Mouse (Mus musculus): Measurements from ENCODE around the gene Atp6v1c2.

Gene Atp6v1c2

GRCm38 (mm10) chr12:17324549-17325470 is 4.3 kb downstream of the Atp6v1c2 start:
- peak; percentile 35 for DNase-seq (ENCODE audit: extremely low spot score)

GRCm38 (mm10) chr12:17318453-17318852 is 10.7 kb downstream of the Atp6v1c2 start:
- no peak for DNase-seq (ENCODE audit: extremely low spot score)

- no peak for DNase-seq (ENCODE audit: extremely low spot score)
Observed at GRCm38 (mm10) chr12:17317970-17318369, 11.2 kb downstream of the Atp6v1c2 start.

DNA sequence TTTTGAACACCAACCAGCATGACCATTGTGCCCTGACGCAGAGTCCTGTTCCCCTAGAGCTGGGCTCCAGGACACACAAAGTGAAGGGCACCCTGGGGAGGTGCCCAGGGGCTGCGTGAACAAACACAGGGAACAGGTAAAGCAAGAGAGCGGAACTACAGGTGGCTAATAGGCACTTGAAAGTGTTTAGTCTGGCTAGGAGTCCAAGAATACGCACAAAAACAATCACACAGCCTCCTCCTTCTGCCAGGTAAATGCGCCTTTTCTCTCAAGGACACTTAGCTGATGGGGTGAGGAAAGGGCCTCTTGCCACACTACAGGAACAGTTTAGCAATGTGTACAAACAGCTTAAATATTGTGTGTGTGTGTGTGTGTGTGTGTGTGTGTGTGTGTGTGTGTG is 13.1 kb downstream of the Atp6v1c2 start:
- DNase-seq (ENCODE audit: extremely low spot score), result no peak

DNA sequence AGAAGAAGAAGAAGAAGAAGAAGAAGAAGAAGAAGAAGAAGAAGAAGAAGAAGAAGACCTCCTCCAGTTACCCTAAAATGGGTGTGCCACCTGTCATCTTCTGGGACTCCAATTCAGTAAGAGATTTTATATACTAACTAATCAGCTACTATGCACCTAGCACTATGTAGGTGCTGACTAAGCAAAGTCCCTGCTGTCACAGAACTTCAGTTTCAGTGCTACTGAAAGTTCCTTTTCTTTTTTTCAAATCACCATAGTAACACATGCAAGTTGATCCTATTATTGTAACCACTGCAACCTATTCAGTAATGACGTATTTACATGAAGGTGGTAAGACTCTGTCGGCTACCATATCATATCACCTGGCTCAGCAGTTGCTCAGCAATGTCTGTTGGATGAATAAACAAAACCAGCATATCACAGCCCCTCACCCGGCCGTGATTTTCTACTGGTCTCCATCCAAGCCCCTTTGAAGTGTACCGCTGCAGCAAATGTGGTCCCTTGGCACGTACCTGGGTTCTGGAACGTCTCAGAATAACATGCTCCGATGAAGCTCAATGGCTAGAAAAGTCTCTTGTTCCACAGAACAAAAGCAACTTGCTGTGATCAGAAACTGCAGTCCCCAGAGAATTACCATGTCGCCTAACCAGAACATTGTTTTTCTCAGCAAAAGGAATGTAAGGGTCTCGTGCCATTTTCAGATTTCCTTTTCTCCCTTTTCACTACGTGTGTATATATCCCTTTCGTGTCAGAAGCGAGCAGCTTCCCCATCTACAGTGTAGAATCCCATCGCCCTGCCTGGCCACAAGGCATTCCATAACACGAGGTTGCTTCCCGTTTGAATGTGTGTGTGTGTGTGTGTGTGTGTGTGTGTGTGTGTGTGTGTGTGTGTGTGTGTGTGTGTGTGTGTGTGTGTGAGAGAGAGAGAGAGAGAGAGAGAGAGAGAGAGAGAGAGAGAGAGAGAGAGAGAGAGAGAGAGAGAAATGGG is 18.0 kb downstream of the Atp6v1c2 start:
- no peak for DNase-seq (ENCODE audit: extremely low spot score)

DNA sequence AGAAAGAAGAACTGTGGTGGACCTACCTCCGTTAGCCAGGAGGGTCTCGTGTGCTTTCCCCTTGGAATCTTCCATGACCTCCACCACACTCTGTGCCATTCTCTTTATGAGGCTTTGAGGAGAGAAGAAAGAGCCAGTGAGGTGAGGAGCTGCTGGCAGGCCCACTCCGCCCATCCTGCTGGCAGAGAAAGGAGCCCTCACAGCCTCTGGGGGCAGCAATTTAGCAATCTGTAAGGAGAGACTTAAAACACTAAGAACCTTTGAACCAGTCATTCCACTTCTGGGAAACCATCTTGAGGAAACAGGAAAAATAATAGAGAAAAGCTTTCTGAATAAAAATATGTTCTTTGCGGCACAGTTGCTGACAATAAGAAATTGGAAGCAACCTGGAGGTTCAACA is 20.9 kb downstream of the Atp6v1c2 start:
- no peak for DNase-seq (ENCODE audit: extremely low spot score)

DNA sequence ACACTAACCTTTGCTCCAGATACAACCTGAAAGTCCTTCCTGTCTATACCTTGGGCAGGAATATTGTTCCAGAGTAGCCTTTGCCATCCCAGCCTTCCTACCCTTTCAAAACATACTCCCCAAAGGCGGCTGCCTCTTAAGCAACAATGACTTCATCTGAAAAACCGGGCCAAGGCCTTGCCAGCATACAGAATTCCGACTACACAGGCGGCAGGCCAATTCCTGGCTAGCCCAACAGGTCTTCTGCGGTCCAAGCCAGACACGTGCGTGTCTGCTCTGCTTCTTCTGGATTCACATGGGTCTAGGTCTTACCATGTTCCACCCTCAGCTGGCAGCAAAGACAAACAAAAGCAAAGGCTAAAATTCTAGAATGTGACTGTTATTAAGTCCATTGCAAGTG is 23.7 kb downstream of the Atp6v1c2 start:
- DNase-seq (ENCODE audit: extremely low spot score), result no peak

GRCm38 (mm10) chr12:17299902-17300301 is 29.3 kb downstream of the Atp6v1c2 start:
- DNase-seq (ENCODE audit: extremely low spot score), result no peak

DNA sequence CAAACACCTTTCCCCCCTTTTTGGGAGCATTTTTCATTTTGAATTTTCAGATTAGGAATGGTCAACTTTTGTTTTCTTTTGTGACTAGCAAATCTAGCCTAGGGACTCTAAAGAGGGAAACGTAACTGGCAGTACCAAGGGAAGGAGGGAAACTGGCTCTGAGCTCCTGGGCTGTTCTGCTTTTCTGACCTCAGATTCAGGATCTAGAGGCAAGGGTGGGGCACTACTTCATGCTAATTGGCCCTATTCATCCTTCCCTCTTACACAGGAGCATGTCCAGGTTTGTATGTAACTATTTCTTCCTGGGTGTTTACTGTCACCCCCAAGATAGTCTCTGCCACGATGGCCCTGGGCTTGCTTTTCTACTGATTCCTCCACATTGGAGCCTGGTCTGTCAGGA is 32.3 kb downstream of the Atp6v1c2 start:
- DNase-seq (ENCODE audit: extremely low spot score), result no peak

- no peak for DNase-seq (ENCODE audit: extremely low spot score)
Observed at GRCm38 (mm10) chr12:17290569-17290968, 38.6 kb downstream of the Atp6v1c2 start.

DNA sequence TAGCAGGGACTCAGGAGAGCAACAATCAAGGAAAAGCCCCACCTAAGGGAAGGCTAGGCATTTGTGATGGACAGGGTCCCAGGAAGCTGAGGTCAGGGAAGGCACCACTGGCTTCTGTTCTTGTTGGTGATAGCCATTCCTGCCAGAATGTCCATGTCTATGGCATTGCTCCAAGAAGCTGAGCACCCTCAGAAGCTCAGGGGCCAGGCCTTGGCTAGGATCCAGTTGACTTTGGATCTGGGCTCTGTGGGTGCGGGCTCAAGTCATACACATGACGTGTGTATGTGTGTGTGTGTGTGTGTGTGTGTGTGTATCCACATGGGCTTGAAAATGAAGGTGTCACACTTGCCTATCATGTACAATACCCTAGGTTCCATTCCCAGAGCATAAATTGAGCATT is 39.2 kb downstream of the Atp6v1c2 start:
- DNase-seq (ENCODE audit: extremely low spot score), result no peak

DNA sequence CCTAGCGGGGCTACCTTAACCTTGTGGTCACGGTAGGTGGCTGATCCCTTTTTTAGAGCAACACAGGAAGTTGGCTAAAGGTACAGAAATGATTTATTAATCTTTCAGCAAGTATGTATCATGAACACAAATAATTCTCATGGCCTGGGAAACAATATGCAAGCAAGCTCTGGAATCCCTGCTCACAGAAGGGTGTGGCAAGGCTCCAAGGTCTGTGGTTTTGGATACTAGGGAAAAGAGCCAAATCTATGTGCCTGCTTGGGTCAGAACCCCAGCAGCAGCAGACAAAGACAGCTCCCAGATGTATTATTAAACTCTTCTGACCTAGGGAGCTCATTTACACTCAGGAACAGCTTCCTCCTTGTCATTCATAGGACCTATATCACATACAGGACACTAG is 40.1 kb downstream of the Atp6v1c2 start:
- no peak for DNase-seq (ENCODE audit: extremely low spot score)

- DNase-seq (ENCODE audit: extremely low spot score), result no peak
Observed at GRCm38 (mm10) chr12:17288496-17288895, 40.7 kb downstream of the Atp6v1c2 start.

- no peak for DNase-seq (ENCODE audit: extremely low spot score)
Observed at GRCm38 (mm10) chr12:17273841-17274240, 55.3 kb downstream of the Atp6v1c2 start.

DNA sequence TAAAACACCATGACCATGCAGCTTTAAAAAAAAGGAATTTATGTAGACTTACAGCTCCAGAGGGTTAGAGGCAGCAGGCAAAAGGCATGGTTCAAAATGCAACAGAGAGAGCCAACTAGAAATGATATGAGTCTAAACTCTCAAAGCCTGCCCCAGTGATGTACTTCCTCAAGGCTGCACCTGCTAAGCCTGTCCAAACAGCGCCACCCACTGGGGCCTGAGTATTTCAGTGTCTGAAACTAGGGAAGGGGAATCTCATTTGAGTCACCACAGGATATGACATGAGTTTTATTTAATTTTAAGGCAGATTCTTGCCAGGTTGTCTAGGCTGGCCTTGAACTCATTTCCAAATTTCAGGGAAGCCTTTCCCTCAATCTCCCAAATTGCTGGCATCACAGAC is 57.9 kb downstream of the Atp6v1c2 start:
- DNase-seq (ENCODE audit: extremely low spot score), result no peak

- no peak for DNase-seq (ENCODE audit: extremely low spot score)
Observed at GRCm38 (mm10) chr12:17267316-17267715, 61.8 kb downstream of the Atp6v1c2 start.

GRCm38 (mm10) chr12:17266673-17266990 is 62.5 kb downstream of the Atp6v1c2 start:
- no peak for DNase-seq (ENCODE audit: extremely low spot score)

- DNase-seq (ENCODE audit: extremely low spot score), result peak; percentile 93
Observed at GRCm38 (mm10) chr12:17265971-17266672, 63.0 kb downstream of the Atp6v1c2 start, which contains the start of gene Pdia6. TSS of gene Pdia6 (plus strand) at chr12:17266545.

DNA sequence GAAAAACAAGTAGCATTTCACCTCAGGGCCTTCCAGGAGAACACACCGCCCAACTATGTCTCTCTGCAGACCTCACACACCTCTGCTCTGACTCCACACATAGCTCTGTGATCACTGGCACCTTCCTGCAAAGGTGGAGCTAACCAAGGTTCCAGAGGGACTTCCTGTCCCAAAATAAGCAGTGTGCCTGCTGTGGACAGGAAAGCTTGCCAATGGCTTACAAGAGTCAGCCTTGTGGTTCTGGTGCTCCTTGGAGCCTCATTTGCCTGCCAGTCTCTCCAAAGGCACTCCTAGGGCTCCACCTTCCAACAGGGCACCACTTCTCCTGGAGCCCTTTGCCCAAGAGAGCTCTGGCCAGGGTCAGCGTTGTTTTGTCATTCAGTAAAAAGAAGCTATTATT is 64.3 kb downstream of the Atp6v1c2 start:
- DNase-seq (ENCODE audit: extremely low spot score), result no peak

DNA sequence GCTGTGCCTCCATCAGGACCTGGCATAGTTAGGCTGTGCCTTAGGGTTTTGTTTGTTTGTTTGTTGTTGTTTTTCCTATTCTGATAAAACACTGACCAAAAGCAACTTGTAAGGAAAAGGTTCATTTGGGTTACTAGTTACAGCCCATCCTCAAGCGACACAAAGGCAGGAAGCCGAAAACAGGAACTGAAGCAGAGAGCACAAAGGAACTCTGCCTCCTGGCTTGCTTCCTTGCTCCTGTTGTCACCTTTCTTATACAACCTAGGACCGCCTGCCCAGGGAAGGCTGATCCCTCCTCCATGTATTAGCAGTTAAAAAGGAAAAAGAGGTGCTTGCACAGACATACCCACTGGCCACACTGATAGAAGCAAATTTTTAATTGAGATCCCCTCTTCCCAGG is 65.3 kb downstream of the Atp6v1c2 start:
- no peak for DNase-seq (ENCODE audit: extremely low spot score)

- DNase-seq (ENCODE audit: extremely low spot score), result no peak
Observed at GRCm38 (mm10) chr12:17261005-17261404, 68.2 kb downstream of the Atp6v1c2 start.

- DNase-seq (ENCODE audit: extremely low spot score), result no peak
Observed at GRCm38 (mm10) chr12:17258431-17258830, 70.7 kb downstream of the Atp6v1c2 start.
